Mouse (Mus musculus) intestine, postnatal 0 days (tissue): Measurements from ENCODE around the gene Ppm1e. TPM values are rescaled to one million over a fixed set of nuclear protein-coding genes. Genes with fewer than 3 reads are reported as not detected.

Experiments used
- ATAC-seq: fragments of 200-750 bp; cut with Nextera tagmentation; 2 replicates; pipeline ENCODE4 v1.8.0; 2017; ENCODE audit warnings: mild to moderate bottlenecking, moderate TSS enrichment, moderate library complexity
- H3K27ac ChIP-seq: fragments of 300-500 bp; sonication (generic); 2 replicates; pipeline ENCODE4 v1.5.1; 2014; ENCODE audit warnings: mild to moderate bottlenecking, low read depth, low read length, moderate library complexity
- H3K27me3 ChIP-seq: fragments of 300-500 bp; sonication (generic); replicated peaks from 2 replicates; pipeline ENCODE4 v1.6.1; 2014; ENCODE audit warnings: low read length, mixed read lengths; ENCODE audit not compliant: control insufficient read depth, insufficient read depth
- H3K36me3 ChIP-seq: fragments of 300-500 bp; sonication (generic); 2 replicates; pipeline ENCODE4 v1.6.1; 2014; ENCODE audit warnings: mild to moderate bottlenecking, moderate library complexity; ENCODE audit not compliant: control insufficient read depth, insufficient read depth
- H3K4me1 ChIP-seq: fragments of 300-500 bp; sonication (generic); replicated peaks from 2 replicates; pipeline ENCODE4 v1.6.1; 2014; ENCODE audit warnings: antibody characterized with exemption, low read length, mixed read lengths; ENCODE audit not compliant: control insufficient read depth, insufficient read depth
- H3K4me2 ChIP-seq: fragments of 300-500 bp; sonication (generic); replicated peaks from 2 replicates; pipeline ENCODE4 v1.6.1; 2014; ENCODE audit warnings: low read depth, mild to moderate bottlenecking, moderate library complexity
- H3K4me3 ChIP-seq: fragments of 300-500 bp; sonication (generic); 2 replicates; pipeline ENCODE4 v1.5.1; 2014; ENCODE audit warnings: low read depth, low read length
- H3K9ac ChIP-seq: fragments of 300-500 bp; sonication (generic); 2 replicates; pipeline ENCODE4 v1.6.1; 2014; ENCODE audit warnings: mild to moderate bottlenecking, low read depth, low read length
- H3K9me3 ChIP-seq: fragments of 300-500 bp; sonication (generic); 2 replicates; pipeline ENCODE4 v1.6.1; 2016; ENCODE audit warnings: mixed run types; ENCODE audit not compliant: control insufficient read depth
- CTCF ChIP-seq: sonication (generic); IDR thresholded peaks from 2 replicates; pipeline ENCODE4 v1.5.1; 2016; ENCODE audit warnings: low read depth, mild to moderate bottlenecking, control low read depth, antibody characterized with exemption, moderate library complexity
- WGBS: fragments of 180-500 bp; shearing (Covaris S2); extraction: QIAGEN DNeasy Blood & Tissue Kit; methylation state at CpG from one replicate; pipeline ENCODE4 v1.1.7; 2014; 5-methylcytosine and 5-hydroxymethylcytosine counted together
- polyA plus RNA-seq: library from polyadenylated mRNA; unstranded; fragments of >200 nt; fragmentation: Nextera tagmentation; extraction: Ambion mirVana; gene quantifications from 2 replicates; pipeline ENCODE4 v1.2.1, GENCODE M21; 2015

The Ppm1e gene
- polyA plus RNA-seq, 1 experiment from 2014 or later, result 1.4 TPM

GRCm38 (mm10) chr11:87384551-87384950, 25.7 kb upstream of the Ppm1e start:
- Histone ChIP-seq H3K4me3 (no peak overlapping the region), H3K27ac (no peak overlapping the region), H3K27me3 (no peaks in the 10 kb centered on the region), H3K9ac (no peak overlapping the region), H3K36me3 (no peaks in the 10 kb centered on the region), H3K4me1 (no peaks in the 10 kb centered on the region), H3K4me2 (no peak overlapping the region), H3K9me3 (no peaks in the 10 kb centered on the region)
- 96% methylated on average over 4 of the region's 4 CpGs for WGBS
- TF ChIP-seq CTCF, result no peak
- no peak for ATAC-seq

- 0 out of 2 replicates have a peak, but pooled peaks cover 3% of the 10 kb centered on the region for H3K27me3 ChIP-seq
- no peak overlapping the region for H3K4me2 ChIP-seq
- no peak for TF ChIP-seq CTCF
- ATAC-seq, result no peak
- H3K4me1 ChIP-seq, result no peaks in the 10 kb centered on the region
- H3K36me3 ChIP-seq, result no peaks in the 10 kb centered on the region
- H3K9me3 ChIP-seq, result no peaks in the 10 kb centered on the region
- H3K9ac ChIP-seq, result no peak overlapping the region
- WGBS, result 75% methylated on average over 9 of the region's 9 CpGs
- no peak overlapping the region for H3K27ac ChIP-seq
- no peak overlapping the region for H3K4me3 ChIP-seq
Observed at GRCm38 (mm10) chr11:87367865-87368580, 9.2 kb upstream of the Ppm1e start.

- no peaks in the 10 kb centered on the region for H3K4me1 ChIP-seq
- H3K27me3 ChIP-seq, result no peaks in the 10 kb centered on the region
- no peak overlapping the region for H3K27ac ChIP-seq
- H3K9ac ChIP-seq, result no peak overlapping the region
- ATAC-seq, result no peak
- 81% methylated on average over 7 of the region's 7 CpGs for WGBS
- TF ChIP-seq CTCF, result no peak
- no peak overlapping the region for H3K4me2 ChIP-seq
- H3K4me3 ChIP-seq, result no peak overlapping the region
- no peaks in the 10 kb centered on the region for H3K36me3 ChIP-seq
- H3K9me3 ChIP-seq, result no peaks in the 10 kb centered on the region
Observed at GRCm38 (mm10) chr11:87367061-87367460, 8.2 kb upstream of the Ppm1e start.

GRCm38 (mm10) chr11:87365120-87365519, 6.3 kb upstream of the Ppm1e start:
- Histone ChIP-seq H3K36me3 (no peaks in the 10 kb centered on the region), H3K9ac (no peak overlapping the region), H3K27ac (no peak overlapping the region), H3K4me2 (no peak overlapping the region), H3K27me3 (peaks cover 6% of the 10 kb centered on the region; the same call in 1 of the 2 replicates), H3K4me1 (no peaks in the 10 kb centered on the region), H3K4me3 (no peak overlapping the region), H3K9me3 (no peaks in the 10 kb centered on the region)
- 84% methylated on average over 5 of the region's 5 CpGs for WGBS
- ATAC-seq, result no peak
- no peak for TF ChIP-seq CTCF

GRCm38 (mm10) chr11:87359262-87359612, 414 bp upstream of the Ppm1e start:
- peaks cover 32% of the 10 kb centered on the region for H3K27me3 ChIP-seq
- no peaks in the 10 kb centered on the region for H3K4me1 ChIP-seq
- peak overlapping the region; percentile 99 for H3K4me2 ChIP-seq
- ATAC-seq, result no peak
- no peaks in the 10 kb centered on the region for H3K9me3 ChIP-seq
- 0 out of 2 replicates have a peak overlapping the region, but pooled peaks have one; percentile 48 for H3K9ac ChIP-seq
- no peaks in the 10 kb centered on the region for H3K36me3 ChIP-seq
- 13% methylated on average over 10 of the region's 10 CpGs for WGBS
- no peak overlapping the region for H3K27ac ChIP-seq
- no peak for TF ChIP-seq CTCF
- H3K4me3 ChIP-seq, result peak overlapping the region; percentile 80

GRCm38 (mm10) chr11:87357317-87358300, 1.2 kb downstream of the Ppm1e start:
- peaks cover 32% of the 10 kb centered on the region for H3K27me3 ChIP-seq
- ATAC-seq, result no peak
- no peaks in the 10 kb centered on the region for H3K4me1 ChIP-seq
- H3K4me2 ChIP-seq, result peak overlapping the region; percentile 99
- no peak for TF ChIP-seq CTCF
- H3K36me3 ChIP-seq, result no peaks in the 10 kb centered on the region
- peak overlapping the region; percentile 48 for H3K9ac ChIP-seq
- H3K4me3 ChIP-seq, result peak overlapping the region; percentile 80
- WGBS, result 9% methylated on average over 31 of the region's 31 CpGs
- no peak overlapping the region for H3K27ac ChIP-seq
- H3K9me3 ChIP-seq, result no peaks in the 10 kb centered on the region
